Mouse (Mus musculus) forebrain, embryonic 11.5 days (tissue): ENCODE results near the gene Gm49450. TPM values are rescaled to one million over a fixed set of nuclear protein-coding genes. Genes with fewer than 3 reads are reported as not detected.
"Not testable (repeated sequence)": the region's sequence is repeated elsewhere in the genome, so short reads cannot be mapped to it uniquely, and the experiment has no call there.

Source experiments
- ATAC-seq: fragments of 200-750 bp; cut with Nextera tagmentation; replicated peaks from 2 replicates; pipeline ENCODE4 v1.8.0; 2017; ENCODE audit warnings: moderate TSS enrichment; ENCODE audit not compliant: low FRiP score
- DNase-seq: peaks from one replicate; pipeline ENCODE4 v3.0.0-alpha.2; 2017; ENCODE audit warnings: low spot score
- H3K27ac ChIP-seq: fragments of 300-500 bp; sonication (generic); 2 replicates; pipeline ENCODE4 v1.5.1; 2014; ENCODE audit warnings: low read depth, low read length
- H3K27me3 ChIP-seq: fragments of 300-500 bp; sonication (generic); 2 replicates; pipeline ENCODE4 v1.6.1; 2014; ENCODE audit warnings: mild to moderate bottlenecking, low read length, mixed read lengths; ENCODE audit not compliant: control insufficient read depth, insufficient read depth
- H3K36me3 ChIP-seq: fragments of 300-500 bp; sonication (generic); 2 replicates; pipeline ENCODE4 v1.6.1; 2014; ENCODE audit warnings: mild to moderate bottlenecking, low read length, moderate library complexity, mixed read lengths; ENCODE audit not compliant: control insufficient read depth, insufficient read depth
- H3K4me1 ChIP-seq: fragments of 300-500 bp; sonication (generic); replicated peaks from 2 replicates; pipeline ENCODE4 v1.6.1; 2014; ENCODE audit warnings: low read length, mixed read lengths; ENCODE audit not compliant: control insufficient read depth, insufficient read depth
- H3K4me2 ChIP-seq: fragments of 300-500 bp; sonication (generic); 2 replicates; pipeline ENCODE4 v1.6.1; 2014; ENCODE audit warnings: low read depth, mild to moderate bottlenecking, low read length, moderate library complexity, mixed read lengths; ENCODE audit not compliant: severe bottlenecking
- H3K4me3 ChIP-seq: fragments of 300-500 bp; sonication (generic); 2 replicates; pipeline ENCODE4 v1.5.1; 2014; ENCODE audit warnings: low read depth, low read length
- H3K9ac ChIP-seq: fragments of 300-500 bp; sonication (generic); 2 replicates; pipeline ENCODE4 v1.6.1; 2014; ENCODE audit warnings: low read length
- H3K9me3 ChIP-seq: fragments of 300-500 bp; sonication (generic); 2 replicates; pipeline ENCODE4 v1.6.1; 2016; ENCODE audit warnings: low read length, mixed read lengths; ENCODE audit not compliant: control insufficient read depth
- WGBS: fragments of 180-500 bp; shearing (Covaris S2); extraction: QIAGEN DNeasy Blood & Tissue Kit; methylation state at CpG from one replicate; pipeline ENCODE4 v1.1.7; 2014; 5-methylcytosine and 5-hydroxymethylcytosine counted together
- polyA plus RNA-seq: library from polyadenylated mRNA; unstranded; fragments of >200 nt; fragmentation: Nextera tagmentation; extraction: Ambion mirVana; gene quantifications from 2 replicates; pipeline ENCODE4 v1.2.1, GENCODE M21; 2014

Gene Gm49450
- polyA plus RNA-seq, 1 experiment from 2014 or later: not detected

- Histone ChIP-seq H3K9me3 (no peaks in the 10 kb centered on the region), H3K27ac (no peak overlapping the region), H3K36me3 (no peaks in the 10 kb centered on the region), H3K27me3 (no peaks in the 10 kb centered on the region), H3K4me1 (peaks cover 29% of the 10 kb centered on the region), H3K4me2 (no peak overlapping the region), H3K4me3 (no peak overlapping the region), H3K9ac (no peak overlapping the region)
- 23% methylated on average over 7 of the region's 7 CpGs for WGBS
- no peak for DNase-seq
- ATAC-seq: no peak
Observed at GRCm38 (mm10) chr15:98980012-98980614, 26.8 kb upstream of the Gm49450 start.

DNA sequence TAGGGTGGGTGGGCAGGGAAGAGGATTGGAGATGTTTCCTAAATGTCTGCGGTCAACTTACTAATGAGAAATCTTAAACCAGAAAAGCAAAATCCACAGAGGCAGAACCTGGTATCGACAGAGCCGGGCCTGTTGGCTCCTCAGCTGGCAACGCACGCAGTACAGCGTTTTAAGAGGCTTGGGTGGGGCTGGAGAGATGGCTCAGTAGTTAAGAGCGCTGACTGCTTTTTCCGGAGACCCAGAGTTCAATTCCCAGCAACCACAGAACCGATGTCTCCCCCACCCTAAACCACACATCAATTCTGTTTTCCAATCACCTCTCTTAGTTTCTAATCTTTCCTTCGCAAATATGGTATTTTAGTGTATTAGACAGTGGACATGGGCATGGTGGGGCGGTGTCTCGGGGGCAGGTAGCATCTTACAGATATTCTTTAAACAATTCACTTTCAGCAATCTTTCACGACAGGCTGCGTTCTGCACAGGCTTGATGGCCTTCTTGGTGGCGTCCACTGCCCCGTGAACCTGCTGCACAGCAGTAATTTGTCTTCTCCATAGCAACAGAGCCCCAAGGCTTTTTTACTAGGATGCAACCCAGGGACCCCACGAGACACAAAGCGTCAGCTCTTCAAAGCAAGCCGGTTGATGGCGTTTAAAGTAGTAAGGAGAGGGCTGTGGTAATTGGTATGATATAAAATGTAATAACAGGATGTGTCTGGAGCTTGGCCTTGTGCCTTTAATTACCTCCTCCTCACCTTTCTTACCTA lies 25.2 kb upstream of the Gm49450 start:
- Histone ChIP-seq H3K36me3 (no peaks in the 10 kb centered on the region), H3K9ac (no peak overlapping the region), H3K9me3 (no peaks in the 10 kb centered on the region), H3K4me3 (no peak overlapping the region), H3K27ac (peak overlapping the region; percentile 79), H3K27me3 (no peaks in the 10 kb centered on the region), H3K4me1 (peaks cover 24% of the 10 kb centered on the region), H3K4me2 (peak overlapping the region; percentile 11; the same call in 1 of the 2 replicates)
- 57% methylated on average over 20 of the region's 20 CpGs for WGBS
- DNase-seq (no peak), ATAC-seq (no peak)

DNA sequence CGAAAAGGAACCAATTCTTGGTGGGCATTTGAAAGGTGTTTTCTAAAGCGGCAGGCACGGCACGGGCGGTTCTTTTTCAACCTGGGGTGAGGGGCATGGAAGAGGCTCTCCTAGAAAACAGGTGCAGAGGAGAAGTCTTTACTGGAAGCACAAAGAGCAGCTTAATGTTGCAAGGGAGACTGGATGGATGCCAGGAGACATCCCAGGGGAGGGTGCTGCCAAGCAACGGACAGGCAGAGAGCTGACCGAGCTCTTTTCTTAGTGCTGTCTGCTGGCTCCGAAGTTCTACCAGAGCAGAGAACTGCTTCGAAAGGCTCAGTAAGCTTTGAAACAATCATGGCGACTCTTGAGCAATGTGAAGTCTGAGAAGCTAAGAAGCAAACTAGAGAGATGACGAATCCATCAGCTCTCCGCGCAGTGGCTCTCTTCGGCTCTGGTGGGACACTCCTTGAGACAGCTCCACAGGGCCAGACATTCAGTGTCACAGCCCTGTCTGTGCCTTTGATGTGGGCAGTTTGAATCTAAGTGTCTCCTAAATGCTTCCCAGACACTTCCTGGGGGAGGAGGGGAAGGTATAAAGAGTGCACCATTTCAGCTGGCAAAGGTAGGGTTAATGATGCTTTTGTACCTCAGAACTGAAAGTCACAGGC lies 24.5 kb upstream of the Gm49450 start:
- no peak for DNase-seq
- 66% methylated on average over 14 of the region's 14 CpGs for WGBS

DNA sequence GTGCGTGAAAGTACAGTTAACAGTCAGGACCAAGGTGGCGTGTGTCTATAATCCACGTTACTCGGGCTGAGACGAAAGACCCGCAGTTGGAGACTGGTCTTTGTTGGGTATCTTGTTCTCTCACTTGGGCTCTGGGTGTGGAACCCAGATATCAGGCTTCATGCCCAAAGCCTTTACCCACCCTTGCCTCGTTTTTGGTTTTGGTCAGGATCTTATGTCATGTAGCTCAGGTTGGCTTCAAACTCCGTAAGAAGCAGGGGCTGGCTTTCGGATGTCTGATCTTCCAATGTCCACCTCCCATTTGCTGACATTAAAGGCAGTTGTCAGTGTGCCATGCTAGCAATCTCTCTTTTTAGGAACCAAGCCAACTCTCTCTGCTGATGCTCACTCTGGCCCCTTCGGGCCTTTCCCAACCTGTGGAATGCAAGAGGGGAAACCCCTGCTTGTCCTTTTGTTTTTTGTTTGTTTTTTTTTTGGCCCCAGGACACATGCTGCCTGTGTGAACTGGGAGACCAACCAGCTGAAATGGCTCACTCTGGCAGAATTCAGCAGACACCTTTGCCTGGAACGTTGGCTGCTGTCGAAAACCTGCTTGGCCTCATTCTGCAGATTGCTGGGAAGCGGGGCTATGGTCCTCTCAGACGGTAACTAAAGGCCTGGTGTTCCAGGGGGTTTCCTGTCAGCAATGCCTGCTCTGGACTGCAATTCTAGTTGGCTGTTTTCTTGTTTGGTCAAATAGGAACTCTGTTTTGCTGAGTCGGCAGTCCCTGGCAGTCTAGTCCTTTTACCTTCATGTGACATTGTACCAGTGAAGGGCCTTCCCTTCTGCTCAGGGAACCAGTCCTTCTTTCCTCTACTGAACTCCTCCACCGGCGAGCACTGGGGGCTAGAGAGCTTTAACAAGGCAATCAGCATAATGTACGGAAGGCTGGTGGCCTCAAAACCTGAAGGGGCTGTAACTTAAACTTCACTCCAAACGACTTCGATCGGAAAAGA lies 23.7 kb upstream of the Gm49450 start:
- Histone ChIP-seq H3K4me2 (no peak overlapping the region), H3K27ac (peak overlapping the region; percentile 79), H3K4me1 (peaks cover 23% of the 10 kb centered on the region), H3K27me3 (no peaks in the 10 kb centered on the region), H3K4me3 (no peak overlapping the region), H3K9me3 (no peaks in the 10 kb centered on the region), H3K9ac (peak overlapping the region; percentile 29), H3K36me3 (no peaks in the 10 kb centered on the region)
- ATAC-seq (no peak), DNase-seq (no peak)
- 76% methylated on average over 21 of the region's 21 CpGs for WGBS

More for the DNA sequence above, 24.5 kb upstream of the Gm49450 start:
- Histone ChIP-seq H3K4me1 (peaks cover 26% of the 10 kb centered on the region), H3K4me3 (no peak overlapping the region), H3K36me3 (no peaks in the 10 kb centered on the region), H3K4me2 (0 out of 2 replicates have a peak overlapping the region, but pooled peaks have one; percentile 12), H3K9me3 (no peaks in the 10 kb centered on the region), H3K9ac (peak overlapping the region; percentile 27), H3K27ac (peak overlapping the region; percentile 79), H3K27me3 (no peaks in the 10 kb centered on the region)
- no peak for ATAC-seq

DNA sequence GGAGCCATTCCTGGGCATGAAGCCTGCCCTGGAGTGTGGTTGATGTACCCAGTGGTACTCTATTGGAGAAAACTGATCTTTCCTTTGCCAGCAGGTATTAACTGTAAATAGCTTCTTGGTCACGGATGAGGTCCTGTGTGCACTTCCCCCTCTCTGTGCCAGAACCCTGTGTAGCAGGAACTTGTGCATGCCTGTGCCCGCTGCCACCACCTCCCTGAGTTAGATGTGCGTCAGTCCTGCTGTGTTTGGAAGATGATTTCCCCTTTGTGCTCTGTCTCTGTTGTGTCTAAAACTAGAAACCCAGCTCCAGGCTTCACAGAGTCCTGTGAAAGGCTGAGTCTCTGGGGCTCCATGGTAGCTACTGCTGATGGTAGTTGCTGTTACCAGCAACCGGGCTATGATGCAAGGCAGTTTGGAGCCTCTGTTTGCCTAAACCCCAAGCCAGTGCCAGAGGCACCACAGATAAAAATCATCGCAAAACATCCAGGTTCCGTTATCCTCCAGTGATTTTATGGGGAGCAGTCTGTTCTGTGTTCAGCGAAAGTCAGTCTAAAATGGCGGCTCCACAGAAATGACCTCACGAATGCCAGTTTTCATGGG lies 19.8 kb upstream of the Gm49450 start:
- Histone ChIP-seq H3K4me1 (peaks cover 38% of the 10 kb centered on the region), H3K27ac (0 out of 2 replicates have a peak overlapping the region, but pooled peaks have one; percentile 12), H3K4me2 (no peak overlapping the region), H3K9ac (no peak overlapping the region), H3K36me3 (no peaks in the 10 kb centered on the region), H3K9me3 (no peaks in the 10 kb centered on the region), H3K4me3 (no peak overlapping the region), H3K27me3 (no peaks in the 10 kb centered on the region)
- ATAC-seq (no peak), DNase-seq (no peak)
- 93% methylated on average over 9 of the region's 9 CpGs for WGBS

GRCm38 (mm10) chr15:98971576-98972320 lies 18.4 kb upstream of the Gm49450 start:
- not testable (repeated sequence) for DNase-seq, H3K27me3 ChIP-seq, ATAC-seq, H3K9me3 ChIP-seq, H3K36me3 ChIP-seq, H3K4me3 ChIP-seq
- H3K4me2 ChIP-seq: peak overlapping the region; percentile 34; the same call in 1 of the 2 replicates
- H3K4me1 ChIP-seq: peaks cover 29% of the 10 kb centered on the region
- H3K9ac ChIP-seq: peak overlapping the region; percentile 33; the same call in 1 of the 2 replicates
- peak overlapping the region; percentile 90 for H3K27ac ChIP-seq
- WGBS: 77% methylated on average over 15 of the region's 15 CpGs

DNA sequence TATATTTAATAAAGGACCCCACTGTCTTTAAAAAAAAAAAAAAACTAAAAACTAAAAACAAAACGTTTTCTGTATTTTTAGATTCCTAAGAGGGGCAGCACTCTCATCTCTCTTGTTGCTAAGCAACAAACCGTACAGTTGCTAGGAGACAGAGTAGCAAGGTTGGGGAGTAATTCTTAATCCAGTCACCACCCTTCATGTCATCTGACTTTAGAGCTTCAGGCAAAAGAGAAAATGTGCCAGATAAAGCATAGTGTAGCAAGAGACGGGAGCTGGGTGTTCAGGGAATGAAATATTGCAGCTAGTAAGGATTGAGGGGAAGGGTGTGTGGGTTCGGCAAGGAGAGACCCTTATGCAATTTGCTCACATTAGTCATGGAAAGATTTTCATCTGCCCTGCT lies 17.8 kb upstream of the Gm49450 start:
- Histone ChIP-seq H3K4me3 (no peak overlapping the region), H3K36me3 (no peaks in the 10 kb centered on the region), H3K4me1 (peaks cover 31% of the 10 kb centered on the region), H3K9ac (peak overlapping the region; percentile 33; the same call in 1 of the 2 replicates), H3K9me3 (no peaks in the 10 kb centered on the region; the same call in 1 of the 2 replicates), H3K27ac (peak overlapping the region; percentile 90), H3K4me2 (peak overlapping the region; percentile 34; the same call in 1 of the 2 replicates), H3K27me3 (no peaks in the 10 kb centered on the region)
- WGBS: 21% methylated on average over 4 of the region's 4 CpGs
- ATAC-seq: no peak
- no peak for DNase-seq
